Mouse (Mus musculus) WW6 (cell line): ENCODE measurements around the gene Kif2c.
"Not testable (repeated sequence)": the region's sequence is repeated elsewhere in the genome, so short reads cannot be mapped to it uniquely, and the experiment has no call there.

Source experiments
- DNase-seq: peaks from one replicate; pipeline ENCODE4 v3.0.0-alpha.2; 2013; ENCODE audit warnings: low read depth, low spot score

The Kif2c gene

DNA sequence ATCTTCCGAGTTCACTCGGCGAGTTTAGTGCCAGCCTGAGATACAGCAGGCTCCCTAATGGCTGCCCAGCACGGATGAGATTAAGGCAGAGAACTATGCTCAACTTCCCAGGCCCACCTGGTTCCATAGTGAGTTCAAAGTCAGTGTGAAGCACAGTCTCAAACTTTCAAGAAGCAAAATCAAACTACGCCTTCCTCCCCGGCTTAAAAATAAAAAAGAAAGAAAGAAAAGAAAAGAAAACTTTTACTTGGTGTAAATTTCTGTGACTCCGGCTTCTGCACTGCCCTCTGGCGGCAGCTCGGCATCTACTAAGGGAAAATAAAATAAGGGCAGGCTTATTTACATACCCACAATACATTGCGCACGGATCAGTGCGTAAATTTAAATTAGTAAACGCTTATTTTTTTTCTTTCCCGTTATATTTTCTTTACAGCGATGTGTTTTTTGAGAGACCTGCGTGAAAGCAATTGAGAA, 7.0 kb upstream of the Kif2c start:
- peak; percentile 46 for DNase-seq

DNA sequence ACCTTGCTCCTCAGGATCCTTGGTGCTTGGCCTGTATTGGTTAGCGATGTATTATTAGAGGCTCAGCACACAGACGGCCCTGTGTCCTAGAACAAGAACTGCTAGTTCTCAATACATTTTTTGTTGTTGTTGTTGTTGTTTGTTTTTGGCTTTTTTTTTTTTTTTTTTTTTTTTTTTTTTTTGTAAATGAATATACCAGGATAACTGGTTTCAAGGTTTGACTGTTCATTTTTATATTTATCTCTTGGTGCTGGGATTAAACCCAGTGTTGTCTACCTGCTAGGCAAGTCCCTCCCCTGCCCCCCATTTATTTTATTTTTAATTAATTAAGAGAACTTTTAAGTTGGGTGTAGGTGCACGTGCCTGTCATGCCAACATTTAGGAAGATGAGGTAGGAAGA, 6.5 kb upstream of the Kif2c start:
- DNase-seq = no peak

GRCm38 (mm10) chr4:117182759-117183096, 289 bp upstream of the Kif2c start:
- not testable (repeated sequence) for DNase-seq

GRCm38 (mm10) chr4:117169936-117170335, 12.5 kb downstream of the Kif2c start:
- no peak for DNase-seq

DNA sequence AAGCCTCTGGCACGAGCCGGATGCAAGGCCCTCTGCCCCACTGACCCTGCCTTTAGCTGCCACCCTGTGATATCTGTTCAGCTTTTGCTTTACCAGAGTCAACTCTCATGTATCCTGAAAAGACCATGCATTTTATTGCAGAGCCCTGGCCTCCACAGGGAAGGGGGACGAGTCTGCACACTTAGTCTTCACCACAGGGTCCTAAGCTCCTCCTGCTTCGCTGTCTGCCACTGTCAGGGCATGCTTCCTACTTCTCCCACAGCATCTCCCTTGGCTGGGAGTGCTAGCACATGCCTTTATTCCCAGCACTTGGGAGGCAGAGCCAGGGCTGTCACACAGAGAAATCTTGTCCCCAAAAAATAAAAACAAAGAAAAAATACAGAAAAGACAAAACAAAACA, 21.3 kb downstream of the Kif2c start:
- DNase-seq = no peak

GRCm38 (mm10) chr4:117159666-117160065, 22.8 kb downstream of the Kif2c start:
- DNase-seq = no peak

DNA sequence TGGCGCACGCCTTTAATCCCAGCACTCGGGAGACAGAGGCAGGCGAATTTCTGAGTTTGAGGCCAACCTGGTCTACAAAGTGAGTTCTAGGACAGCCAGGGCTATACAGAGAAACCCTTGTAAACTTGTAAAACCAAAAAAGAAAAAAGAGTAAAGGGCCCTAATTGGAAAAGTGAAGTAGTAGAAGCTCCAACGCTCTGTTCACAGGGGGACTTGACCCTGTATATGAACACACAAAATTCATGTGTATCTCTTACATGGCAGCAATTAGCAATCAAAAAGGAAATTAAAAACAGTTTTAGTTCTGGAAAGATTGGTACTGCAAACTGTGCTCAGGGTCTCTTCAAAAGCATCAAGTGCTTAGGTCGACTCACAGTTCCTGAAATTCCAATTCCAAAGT, 26.1 kb downstream of the Kif2c start:
- DNase-seq = no peak

DNA sequence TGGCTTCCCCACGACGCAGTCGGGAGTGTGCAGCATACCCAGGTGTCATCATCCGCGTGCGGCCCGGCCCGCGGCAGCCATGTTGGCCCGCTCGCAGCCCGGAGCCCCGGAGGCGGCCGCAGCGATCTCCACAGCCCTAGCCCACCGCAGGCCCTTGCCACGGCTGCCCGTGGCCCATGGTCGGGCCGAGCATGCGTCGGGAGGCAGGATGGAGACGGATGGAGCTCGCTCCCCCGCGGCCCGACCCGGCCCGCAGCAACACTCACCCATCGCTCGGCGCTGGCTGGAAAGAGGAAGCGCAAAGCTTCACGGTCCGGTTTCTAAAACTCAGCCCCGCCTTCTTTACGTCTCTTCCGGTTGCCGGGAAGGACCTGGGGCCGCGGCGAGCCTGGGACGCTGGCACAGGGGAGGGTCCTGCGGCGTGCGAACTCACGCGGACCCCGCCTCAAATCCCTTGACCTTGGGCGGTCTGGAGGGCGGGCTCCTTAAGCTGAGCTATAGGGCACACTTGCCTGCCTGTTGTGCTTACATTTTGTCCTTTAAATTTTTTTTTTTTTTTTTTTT, 26.6 kb downstream of the Kif2c start, which contains the start of gene Rps8:
Gene Rps8 (minus strand): TSS at position 452 of the 564 bp plus-strand sequence.
- peak; percentile 84 for DNase-seq

GRCm38 (mm10) chr4:117155020-117155791, 27.2 kb downstream of the Kif2c start:
- no peak for DNase-seq

DNA sequence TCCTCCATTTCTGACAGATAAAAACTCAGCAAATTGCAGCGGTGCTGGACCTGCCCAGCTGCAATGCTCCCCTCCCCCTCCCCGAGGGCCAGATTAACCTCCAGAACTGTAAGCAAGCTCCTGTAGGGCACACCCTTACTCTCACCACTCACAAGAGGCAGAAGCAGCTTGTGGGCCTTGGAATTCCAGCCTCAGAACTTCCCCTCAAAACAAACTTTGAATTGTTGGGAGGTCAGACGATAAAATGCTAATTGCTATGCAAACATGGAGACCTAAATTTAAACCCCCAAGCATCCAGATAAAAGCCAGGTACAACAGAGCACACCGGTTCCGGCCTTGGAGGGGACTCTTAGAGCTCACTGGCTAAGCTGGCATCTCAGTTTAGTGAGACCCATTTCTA, 29.7 kb downstream of the Kif2c start:
- DNase-seq = no peak

DNA sequence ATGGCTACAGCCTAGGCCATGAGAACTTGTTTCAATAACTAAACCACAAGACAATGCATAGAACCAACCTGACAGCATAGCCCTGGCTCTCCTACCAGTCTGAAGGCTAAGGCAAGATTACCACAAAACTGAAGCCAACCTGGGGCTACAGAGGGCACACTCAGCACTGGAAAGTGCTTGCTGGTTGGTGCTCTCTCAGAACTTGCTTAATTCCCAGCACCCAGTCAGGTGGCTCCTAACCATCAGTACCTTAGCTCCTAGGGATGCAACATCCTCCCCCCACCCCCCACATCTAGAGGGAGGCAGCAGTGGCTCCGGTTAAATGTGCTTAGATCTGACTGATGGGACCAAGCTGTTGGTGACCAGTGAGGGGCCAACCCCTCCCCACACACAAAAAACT, 31.0 kb downstream of the Kif2c start:
- DNase-seq = no peak

GRCm38 (mm10) chr4:117150212-117150733, 32.2 kb downstream of the Kif2c start:
- no peak for DNase-seq

DNA sequence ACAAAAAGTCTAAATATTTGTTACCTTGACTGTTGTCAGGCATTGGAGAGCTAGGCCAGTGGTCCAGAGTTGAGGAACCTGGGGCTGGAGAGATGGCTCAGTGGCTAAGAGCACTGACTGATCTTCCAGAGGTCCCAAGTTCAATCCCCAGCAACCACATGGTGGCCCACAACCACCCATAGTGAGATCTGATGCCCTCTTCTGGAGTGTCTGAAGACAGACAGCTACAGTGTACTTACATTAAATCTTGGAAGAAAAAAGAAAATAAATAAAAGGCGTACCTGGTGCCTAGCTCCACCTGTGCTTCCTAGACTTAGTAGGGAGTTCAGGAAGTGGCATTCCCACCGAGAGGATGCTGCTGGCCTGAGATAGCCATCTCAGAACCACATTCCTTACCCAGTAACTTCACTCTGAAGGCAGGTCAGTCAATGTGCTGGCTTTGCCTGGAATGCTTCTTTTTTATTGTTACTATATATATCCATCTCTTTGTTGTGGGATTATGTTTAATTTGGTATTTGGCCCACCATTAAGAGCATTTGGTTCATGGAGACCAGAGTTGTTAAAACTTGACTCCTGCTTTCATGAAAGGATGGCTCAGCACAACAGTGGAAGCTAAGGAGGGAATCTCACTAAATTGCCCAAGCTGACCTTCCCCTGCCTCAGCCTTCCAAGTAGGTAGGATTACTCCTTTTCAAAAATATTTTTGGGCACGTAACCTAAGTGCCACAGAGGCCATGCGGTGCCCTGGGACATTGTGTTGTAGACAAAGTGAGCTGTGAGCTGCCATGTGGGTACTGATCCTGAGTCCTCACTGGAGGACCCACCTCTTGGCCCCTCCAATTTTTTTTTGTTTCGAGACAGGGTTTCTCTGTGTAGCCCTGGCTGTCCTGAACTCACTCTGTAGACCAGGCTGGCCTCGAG, 32.9 kb downstream of the Kif2c start:
- no peak for DNase-seq

DNA sequence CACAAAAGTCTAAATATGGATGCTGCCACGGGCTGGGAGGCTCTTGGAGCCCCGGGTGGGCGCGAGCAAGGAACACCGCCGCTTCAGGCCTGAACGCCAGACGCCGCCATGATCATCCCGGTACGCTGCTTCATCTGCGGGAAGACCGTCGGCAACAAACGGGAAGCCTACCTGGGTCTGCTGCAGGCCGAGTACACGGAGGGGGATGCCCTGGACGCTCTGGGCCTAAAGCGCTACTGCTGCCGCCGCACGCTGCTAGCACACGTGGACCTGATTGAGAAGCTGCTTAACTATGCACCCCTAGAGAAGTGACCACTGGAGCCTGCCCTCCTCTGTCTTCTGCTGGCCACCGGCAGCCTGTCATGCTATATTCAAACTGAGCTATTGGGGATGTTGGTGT, 33.6 kb downstream of the Kif2c start:
- DNase-seq = no peak

GRCm38 (mm10) chr4:117148047-117148713, 34.3 kb downstream of the Kif2c start:
- no peak for DNase-seq

- DNase-seq = peak; percentile 92
Observed at GRCm38 (mm10) chr4:117146176-117146575, 36.3 kb downstream of the Kif2c start.

- DNase-seq = no peak
Observed at GRCm38 (mm10) chr4:117145248-117145647, 37.2 kb downstream of the Kif2c start.

GRCm38 (mm10) chr4:117143023-117143422, 39.4 kb downstream of the Kif2c start:
- no peak for DNase-seq

DNA sequence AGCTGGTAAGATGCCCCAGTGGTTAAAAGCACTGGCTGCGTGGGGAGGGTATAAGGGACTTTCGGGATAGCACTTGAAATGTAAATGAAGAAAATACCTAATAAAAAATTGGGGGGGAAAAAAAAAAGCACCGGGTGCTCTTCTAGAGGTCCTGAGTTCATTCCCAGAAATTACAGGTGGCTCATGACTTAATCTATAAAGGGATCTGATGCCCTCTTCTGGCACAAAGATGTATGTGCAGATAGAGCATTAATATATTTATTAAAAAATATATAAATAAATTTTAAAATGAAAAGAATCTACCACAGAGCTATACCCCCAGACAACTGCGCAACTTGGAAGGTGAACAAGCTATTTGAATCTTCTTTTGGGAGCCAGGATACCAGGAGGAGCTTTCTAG, 41.8 kb downstream of the Kif2c start:
- DNase-seq = no peak

GRCm38 (mm10) chr4:117139217-117139612, 43.2 kb downstream of the Kif2c start:
- DNase-seq = no peak
